Mouse (Mus musculus): ENCODE data around the gene Sox6. TPM values are rescaled to one million over a fixed set of nuclear protein-coding genes. Genes with fewer than 3 reads are reported as not detected.

Gene Sox6
- polyA plus RNA-seq, 1 experiment from 2014 or later, result 20.9 TPM

DNA sequence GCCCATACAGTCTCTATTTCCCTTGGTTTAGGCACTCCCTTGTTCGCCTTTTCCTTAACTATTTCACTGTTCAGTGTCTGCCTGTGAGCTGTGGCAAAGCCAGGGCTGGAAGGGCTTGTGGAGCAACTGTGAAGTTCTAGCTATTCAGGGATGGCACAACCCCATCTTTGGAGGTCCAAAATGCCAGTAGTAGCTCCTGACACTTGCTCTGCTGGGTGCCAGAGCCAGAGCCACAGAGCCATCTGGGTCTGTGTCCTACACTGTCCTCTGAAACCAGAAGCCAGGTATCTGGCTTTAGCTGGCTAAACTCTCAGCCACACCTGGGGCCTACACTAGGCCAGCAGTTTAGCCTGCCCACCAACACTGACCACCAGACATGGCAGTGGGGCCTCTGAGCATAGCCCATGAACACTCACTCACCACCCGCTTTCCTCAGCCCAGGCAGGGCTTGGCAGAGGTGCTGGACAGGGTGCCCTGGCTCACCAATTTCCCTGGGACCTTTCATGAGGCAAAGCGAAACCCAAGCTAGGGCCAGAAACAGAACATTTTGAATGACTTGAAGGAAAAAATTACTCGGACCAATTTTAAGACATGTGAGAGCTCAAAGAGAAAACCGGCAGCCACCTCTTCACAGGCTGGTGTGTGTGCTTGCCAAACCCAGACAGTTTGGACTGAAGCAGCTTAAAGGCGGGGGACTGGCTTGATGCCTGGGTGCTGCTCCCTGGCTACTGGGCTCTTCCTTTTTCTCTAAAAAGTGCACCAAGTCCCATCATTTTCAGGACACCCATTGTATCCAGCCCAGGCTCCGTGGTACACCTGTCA lies 612.2 kb downstream of the Sox6 start:
- ATAC-seq (ENCODE audit: low read depth), result no peak
- Histone ChIP-seq H3K36me3 (ENCODE audit: control insufficient read depth, insufficient read depth, low read length) (no peaks in the 10 kb centered on the region), H3K4me1 (replicated peaks; ENCODE audit: control insufficient read depth, insufficient read depth, low read length) (no peaks in the 10 kb centered on the region), H3K27ac (ENCODE audit: low read length) (no peak overlapping the region), H3K9ac (ENCODE audit: low read length) (no peak overlapping the region), H3K4me2 (ENCODE audit: low read depth, low read length) (no peak overlapping the region), H3K4me3 (ENCODE audit: low read length) (no peak overlapping the region), H3K27me3 (ENCODE audit: control insufficient read depth, insufficient read depth, low read depth, low read length) (no peaks in the 10 kb centered on the region), H3K9me3 (ENCODE audit: control insufficient read depth, low read length) (no peaks in the 10 kb centered on the region)
- WGBS, result 78% methylated on average over 7 of the region's 7 CpGs

DNA sequence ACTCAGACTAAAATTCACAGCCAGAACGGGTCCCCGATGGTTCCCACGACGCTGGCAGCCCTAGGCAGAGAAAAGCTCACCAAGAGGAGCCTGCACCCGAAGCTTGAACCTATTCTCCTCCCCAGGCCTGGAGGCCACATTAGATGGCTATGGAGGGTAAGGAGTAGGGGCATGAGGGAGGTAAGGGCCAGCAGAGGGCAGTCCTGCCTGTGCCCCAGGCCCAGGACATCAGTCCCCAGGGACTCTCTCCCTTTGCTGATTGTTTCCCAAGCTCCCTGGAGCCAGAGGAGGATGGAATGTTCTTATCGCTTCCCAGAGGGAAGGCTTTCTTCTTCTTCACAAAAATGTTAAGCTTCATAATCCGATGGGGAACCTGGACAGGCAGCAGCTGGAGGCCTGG lies 615.8 kb downstream of the Sox6 start:
- Histone ChIP-seq H3K27me3 (ENCODE audit: control insufficient read depth, insufficient read depth, low read depth, low read length) (peaks cover 2% of the 10 kb centered on the region; the same call in 1 of the 2 replicates), H3K4me1 (replicated peaks; ENCODE audit: control insufficient read depth, insufficient read depth, low read length) (no peaks in the 10 kb centered on the region), H3K4me2 (ENCODE audit: low read depth, low read length) (no peak overlapping the region), H3K9me3 (ENCODE audit: control insufficient read depth, low read length) (no peaks in the 10 kb centered on the region), H3K9ac (ENCODE audit: low read length) (no peak overlapping the region), H3K27ac (ENCODE audit: low read length) (no peak overlapping the region), H3K4me3 (ENCODE audit: low read length) (no peak overlapping the region), H3K36me3 (ENCODE audit: control insufficient read depth, insufficient read depth, low read length) (no peaks in the 10 kb centered on the region)
- 68% methylated on average over 7 of the region's 7 CpGs for WGBS
- ATAC-seq (ENCODE audit: low read depth), result no peak

- no peaks in the 10 kb centered on the region for H3K36me3 ChIP-seq (ENCODE audit: control insufficient read depth, insufficient read depth, low read length)
- no peaks in the 10 kb centered on the region for H3K4me1 ChIP-seq (replicated peaks; ENCODE audit: control insufficient read depth, insufficient read depth, low read length)
- H3K27me3 ChIP-seq (ENCODE audit: control insufficient read depth, insufficient read depth, low read depth, low read length), result peaks cover 2% of the 10 kb centered on the region; the same call in 1 of the 2 replicates
- ATAC-seq (ENCODE audit: low read depth), result no peak
- H3K9me3 ChIP-seq (ENCODE audit: control insufficient read depth, low read length), result no peaks in the 10 kb centered on the region
- H3K4me3 ChIP-seq (ENCODE audit: low read length), result no peak overlapping the region
- H3K27ac ChIP-seq (ENCODE audit: low read length), result no peak overlapping the region
- H3K9ac ChIP-seq (ENCODE audit: low read length), result no peak overlapping the region
- H3K4me2 ChIP-seq (ENCODE audit: low read depth, low read length), result no peak overlapping the region
- 36% methylated on average over 12 of the region's 12 CpGs for WGBS
These were observed 617.6 kb downstream of the Sox6 start for GRCm38 (mm10) chr7:115420960-115421359.

Other genes with a start within 250 kb of the Sox6 start
- 246 and 249 TPM in 2 replicates for gene 1110004F10Rik, start 601 bp upstream of the Sox6 start, polyA plus RNA-seq (2015; fragmentation: Nextera tagmentation; extraction: Ambion mirVana)
- gene Gm4353, start 45.8 kb upstream of the Sox6 start, polyA plus RNA-seq (2015; fragmentation: Nextera tagmentation; extraction: Ambion mirVana), result 1.3 and 1.5 TPM in 2 replicates